Mouse (Mus musculus) MEL (cell line): ENCODE results near the gene Tagap1. TPM values are rescaled to one million over a fixed set of nuclear protein-coding genes. Genes with fewer than 3 reads are reported as not detected.
A peak's percentile ranks its signal among the peaks of the same experiment; 100 is the strongest.
"Not testable (repeated sequence)": the region's sequence is repeated elsewhere in the genome, so short reads cannot be mapped to it uniquely, and the experiment has no call there.

Experiments
- DNase-seq: peaks from one replicate; pipeline ENCODE4 v3.0.0; 2011; ENCODE audit warnings: low read depth, low spot score
- H3K27ac ChIP-seq: 2 replicates; pipeline ENCODE4 v1.5.1; 2012; ENCODE audit warnings: low read depth, mild to moderate bottlenecking, control low read depth, low read length, moderate library complexity; ENCODE audit not compliant: control insufficient read depth
- H3K27me3 ChIP-seq, 2 experiments: fragments of 150-350 bp in 1 of 2; sonication (generic) in 1 of 2; 2 replicates each; pipeline ENCODE4 v1.6.1; 2012; ENCODE audit warnings: low read length in 2 of 2, mild to moderate bottlenecking in 2 of 2, improper control_type of control experiment in 1 of 2, moderate library complexity in 1 of 2; ENCODE audit not compliant: insufficient read depth in 2 of 2, control insufficient read depth in 1 of 2
- H3K36me3 ChIP-seq, 2 experiments: 2 replicates each; pipeline ENCODE4 v1.6.1; 2012 to 2014; ENCODE audit warnings: low read length in 2 of 2, improper control_type of control experiment in 1 of 2, inconsistent platforms in 1 of 2, mild to moderate bottlenecking in 1 of 2; ENCODE audit not compliant: insufficient read depth in 2 of 2, control insufficient read depth in 1 of 2
- H3K4me1 ChIP-seq, 2 experiments: fragments of 150-350 bp in 1 of 2; sonication (generic) in 1 of 2; 2 replicates each; pipeline ENCODE4 v1.6.1; 2012; ENCODE audit warnings: low read length in 2 of 2, improper control_type of control experiment in 1 of 2, mild to moderate bottlenecking in 1 of 2; ENCODE audit not compliant: insufficient read depth in 2 of 2, control insufficient read depth in 1 of 2
- H3K4me3 ChIP-seq, 2 experiments: fragments of 150-350 bp in 1 of 2; sonication (generic) in 1 of 2; 2 replicates each; pipeline ENCODE4 v1.5.1; 2012; ENCODE audit warnings: low read depth in 2 of 2, low read length in 2 of 2, mild to moderate bottlenecking in 2 of 2, moderate library complexity in 2 of 2, control low read depth in 1 of 2, improper control_type of control experiment in 1 of 2; ENCODE audit not compliant: control insufficient read depth in 1 of 2, insufficient read depth in 1 of 2
- H3K79me2 ChIP-seq: 2 replicates; pipeline ENCODE4 v1.6.1; 2012; ENCODE audit warnings: mild to moderate bottlenecking, low read length, moderate library complexity; ENCODE audit not compliant: control insufficient read depth, poor library complexity, insufficient read depth
- H3K9ac ChIP-seq: 2 replicates; pipeline ENCODE4 v1.6.1; 2012; ENCODE audit warnings: low read depth, mild to moderate bottlenecking, control low read depth, low read length, moderate library complexity; ENCODE audit not compliant: control insufficient read depth, poor library complexity, severe bottlenecking
- H3K9me3 ChIP-seq: fragments of 150-350 bp; sonication (generic); replicated peaks from 2 replicates; pipeline ENCODE4 v1.6.1; 2012; ENCODE audit warnings: mild to moderate bottlenecking, low read length, improper control_type of control experiment, moderate library complexity; ENCODE audit not compliant: insufficient read depth
- polyA plus RNA-seq, 2 experiments: library from polyadenylated mRNA; stranded (reverse) in 1 of 2; unstranded in 1 of 2; fragments of >175 nt in 1 of 2; fragments of >200 nt in 1 of 2; gene quantifications; 2 replicates each; pipeline versions ENCODE4 v1.2.1 to v1.2.4; 2012; ENCODE audit warnings: low replicate concordance in 2 of 2, low read depth in 1 of 2; ENCODE audit not compliant: insufficient read length in 2 of 2, insufficient read depth in 1 of 2, missing spikeins in 1 of 2
- total RNA-seq: library from RNA; depleted of rRNA; stranded (reverse); fragments of 300-350 nt; gene quantifications from 2 replicates; pipeline ENCODE4 v1.2.3, GENCODE M21; 2012

Tagap1 gene
- total and polyA plus RNA-seq, 3 experiments, result 17.6 to 25.2 TPM; not detected in 1

GRCm38 (mm10) chr17:6997778-6998490 is 37.0 kb upstream of the Tagap1 start:
- not testable (repeated sequence) for H3K27ac ChIP-seq, H3K36me3 ChIP-seq, H3K79me2 ChIP-seq, H3K9me3 ChIP-seq, H3K27me3 ChIP-seq, DNase-seq, H3K4me3 ChIP-seq, H3K9ac ChIP-seq, H3K4me1 ChIP-seq

GRCm38 (mm10) chr17:6996826-6997225 is 35.9 kb upstream of the Tagap1 start:
- not testable (repeated sequence) for H3K4me1 ChIP-seq, H3K9me3 ChIP-seq, H3K4me3 ChIP-seq, H3K27me3 ChIP-seq, DNase-seq, H3K79me2 ChIP-seq, H3K36me3 ChIP-seq, H3K27ac ChIP-seq, H3K9ac ChIP-seq

GRCm38 (mm10) chr17:6995504-6995903 is 34.5 kb upstream of the Tagap1 start:
- not testable (repeated sequence) for H3K79me2 ChIP-seq, H3K27me3 ChIP-seq, H3K9me3 ChIP-seq, DNase-seq, H3K9ac ChIP-seq, H3K4me1 ChIP-seq, H3K36me3 ChIP-seq, H3K4me3 ChIP-seq, H3K27ac ChIP-seq

- not testable (repeated sequence) for H3K79me2 ChIP-seq, H3K36me3 ChIP-seq, H3K4me3 ChIP-seq, H3K4me1 ChIP-seq, H3K27ac ChIP-seq, H3K9ac ChIP-seq, DNase-seq, H3K9me3 ChIP-seq, H3K27me3 ChIP-seq
Measured at GRCm38 (mm10) chr17:6986118-6986517, 25.2 kb upstream of the Tagap1 start.

GRCm38 (mm10) chr17:6980144-6980543 is 19.2 kb upstream of the Tagap1 start:
- not testable (repeated sequence) for H3K9me3 ChIP-seq, H3K4me1 ChIP-seq, H3K79me2 ChIP-seq, H3K4me3 ChIP-seq, H3K27me3 ChIP-seq, H3K36me3 ChIP-seq, H3K27ac ChIP-seq, H3K9ac ChIP-seq, DNase-seq

GRCm38 (mm10) chr17:6979380-6979779 is 18.4 kb upstream of the Tagap1 start:
- not testable (repeated sequence) for H3K4me1 ChIP-seq, H3K36me3 ChIP-seq, H3K27ac ChIP-seq, H3K9me3 ChIP-seq, DNase-seq, H3K27me3 ChIP-seq, H3K9ac ChIP-seq, H3K79me2 ChIP-seq
- peak overlapping the region; percentile 61 to 71; a peak in 2 of 4 replicates for H3K4me3 ChIP-seq

GRCm38 (mm10) chr17:6978287-6979248 is 17.6 kb upstream of the Tagap1 start, which contains the start of gene Gm49721:
Gene Gm49721 (plus strand): TSS chr17:6978904.
- peak within 1 kb of the TSS; percentile 72 for H3K9ac ChIP-seq
- not testable (repeated sequence) for H3K27ac ChIP-seq, H3K79me2 ChIP-seq, H3K36me3 ChIP-seq, H3K9me3 ChIP-seq, H3K4me1 ChIP-seq, H3K27me3 ChIP-seq
- DNase-seq, result peak; percentile 34
- peak within 1 kb of the TSS; percentile 61 to 71 for H3K4me3 ChIP-seq
